Mouse (Mus musculus): ENCODE data around the gene Mfsd11.

- TF ChIP-seq CTCF (IDR thresholded peaks at IDR 0.05; ENCODE audit: borderline replicate concordance, insufficient read depth, low read depth, low read length) (no peak), POLR2A (IDR thresholded peaks at IDR 0.05; ENCODE audit: borderline replicate concordance, insufficient read depth, low read length) (no peak)
Observed at GRCm38 (mm10) chr11:116822215-116822614, 30.0 kb upstream of the Mfsd11 start.
